ENCODE assay signal across 10 mouse cellular contexts in genomic region chr8:121620801-121621516, GRCm38 (mm10). TPM values are rescaled to one million over a fixed set of nuclear protein-coding genes. Genes with fewer than 3 reads are reported as not detected.
DNase-seq lines count a peak whose midpoint lies in the region; ATAC-seq and TF ChIP-seq lines count a peak whose summit lies in the region.
"Had no signal": no experiment of that assay in that cellular context is flagged by ENCODE, and none has a peak within 500 bp of the region (broad histone marks: within the 10 kb centered on the region; RNA-seq: fewer than 3 reads in every experiment).

No protein-coding gene starts in this region.

- peaks cover 8% of the 10 kb centered on the region for H3K79me2 ChIP-seq in heart, adult 2 months (replicated peaks; ENCODE audit: control insufficient read depth, insufficient read depth, low read length)

- no peak for TF ChIP-seq POLR2A in heart, adult 2 months (IDR thresholded peaks at IDR 0.05; ENCODE audit: insufficient read depth, low read depth, low read length)

- no peak for TF ChIP-seq EP300 in heart, adult 2 months (IDR thresholded peaks at IDR 0.05; ENCODE audit: insufficient read depth, low read depth, low read length)

- H3K9me3 ChIP-seq in heart, embryonic 12.5 days (replicated peaks): no peaks in the 10 kb centered on the region

- H3K4me3 ChIP-seq in heart, adult 2 months: no peak overlapping the region
- H3K4me3 ChIP-seq in heart, embryonic 12.5 days: no peak overlapping the region

- no peak for ATAC-seq in heart, embryonic 12.5 days (ENCODE audit: insufficient number of reproducible peaks, low FRiP score)
- no peak for ATAC-seq in cerebellum, adult (ENCODE audit: insufficient number of reproducible peaks, low FRiP score, low TSS enrichment)

- no peaks in the 10 kb centered on the region for H3K27me3 ChIP-seq in heart, adult 2 months (ENCODE audit: control insufficient read depth, insufficient read depth, low read length)
- no peaks in the 10 kb centered on the region for H3K27me3 ChIP-seq in heart, embryonic 12.5 days (replicated peaks)

- H3K27ac ChIP-seq in heart, adult 2 months: peak overlapping the region; percentile 85
- H3K27ac ChIP-seq in heart, embryonic 12.5 days (ENCODE audit: poor library complexity, severe bottlenecking): peak overlapping the region; percentile 71

- peaks cover 51% of the 10 kb centered on the region for H3K4me1 ChIP-seq in heart, adult 2 months (ENCODE audit: control insufficient read depth, insufficient read depth, low read length)
- H3K4me1 ChIP-seq in heart, embryonic 12.5 days (replicated peaks): peaks cover 64% of the 10 kb centered on the region

- peaks cover 10% of the 10 kb centered on the region for H3K36me3 ChIP-seq in heart, adult 2 months (ENCODE audit: control insufficient read depth, insufficient read depth, low read length)
- peaks cover 16% of the 10 kb centered on the region; the same call in 1 of the 2 replicates for H3K36me3 ChIP-seq in heart, embryonic 12.5 days

- intact Hi-C loops in heart, adult 2 months (cut with DNase I): no loop called here

- TF ChIP-seq CTCF in heart, adult 2 months (IDR thresholded peaks at IDR 0.05): no peak

- peak; percentile 51 to 62 for DNase-seq in heart, adult 2 months
- no peak for DNase-seq in heart, adult 8-10 months (ENCODE audit: low spot score)
- DNase-seq in MN1 (ENCODE audit: low spot score): peak; percentile 60
- DNase-seq in kidney, postnatal 4 days: peak; percentile 72 to 79
- no peak for DNase-seq in embryo, embryonic 10.5 days (ENCODE audit: low spot score)
- no peak for DNase-seq in layer of hippocampus, postnatal 14 days (ENCODE audit: low spot score in 2 of 2)
- DNase-seq: cerebellum, adult 18-20 months; thymus, postnatal 25 days had no signal

- 37% methylated on average over 12 of the region's 12 CpGs for WGBS in heart, adult 2 months
- 59% methylated on average over 12 of the region's 12 CpGs for WGBS in heart, embryonic 12.5 days

- no peak overlapping the region; the same call in 1 of the 2 replicates for H3K4me2 ChIP-seq in heart, embryonic 12.5 days

- peak overlapping the region; percentile 9; the same call in 1 of the 2 replicates for H3K9ac ChIP-seq in heart, adult 2 months (ENCODE audit: low read depth, low read length)
- no peak overlapping the region for H3K9ac ChIP-seq in heart, embryonic 12.5 days

RNA-seq across cellular contexts. Expression of gene Map1lc3b, which starts 30.8 kb away (rescaled TPM):
- total RNA-seq in heart, adult 2 months (2021): 100 to 1,000 TPM; 235 to 277 TPM
- 129 and 131 TPM in 2 replicates for polyA plus RNA-seq in heart, adult 2 months (2012; rRNA removed)
- 100 to 1,000 TPM; 264 to 289 (median 284) TPM for total RNA-seq in heart, adult 8-10 months (2022)
- 176 and 182 TPM in 2 replicates for polyA plus RNA-seq in heart, embryonic 12.5 days (2016; fragmentation: Nextera tagmentation; extraction: Ambion mirVana)
- 100 to 1,000 TPM; 172 to 184 TPM for total RNA-seq in layer of hippocampus, postnatal 14 days (2021)

RNA-seq across cellular contexts. Expression of gene Zcchc14, which starts 31.7 kb away (rescaled TPM):
- total RNA-seq in heart, adult 2 months (2021): 10 to 100 TPM; 28.5 to 30.0 TPM
- 17.6 and 22.1 TPM in 2 replicates for polyA plus RNA-seq in heart, adult 2 months (2012; rRNA removed)
- 10 to 100 TPM; 23.7 to 30.9 (median 26.2) TPM for total RNA-seq in heart, adult 8-10 months (2022)
- 9.2 and 9.9 TPM in 2 replicates for polyA plus RNA-seq in heart, embryonic 12.5 days (2016; fragmentation: Nextera tagmentation; extraction: Ambion mirVana)
- 10 to 100 TPM; 78.1 to 83.0 TPM for total RNA-seq in layer of hippocampus, postnatal 14 days (2021)

RNA-seq across cellular contexts. Expression of gene Fbxo31, which starts 42.4 kb away (rescaled TPM):
- total RNA-seq in heart, adult 2 months (2021): 100 to 1,000 TPM in 1 of 2 experiments, 10 to 100 TPM in 1; 96.7 to 124 TPM
- 74.4 and 106 TPM in 2 replicates for polyA plus RNA-seq in heart, adult 2 months (2012; rRNA removed)
- 100 to 1,000 TPM in 2 of 4 experiments, 10 to 100 TPM in 2; 93.3 to 137 (median 102) TPM for total RNA-seq in heart, adult 8-10 months (2022)
- polyA plus RNA-seq in heart, embryonic 12.5 days (2016; fragmentation: Nextera tagmentation; extraction: Ambion mirVana): 13.7 and 15.7 TPM in 2 replicates
- 10 to 100 TPM; 81.3 to 98.2 TPM for total RNA-seq in layer of hippocampus, postnatal 14 days (2021)

Comparison
In these comparisons a context has a peak if more than half of its experiments do, and no peak if none do; other contexts are left out.
1. DNase-seq: peak in heart, adult 2 months (2 of 2), MN1 (single experiment) and kidney, postnatal 4 days (2 of 2); none in heart, adult 8-10 months (single experiment), embryo, embryonic 10.5 days (single experiment) and layer of hippocampus, postnatal 14 days (0 of 2).